Mouse (Mus musculus) intestine, embryonic 16.5 days (tissue): ENCODE results near the gene 1700025G04Rik. TPM values are rescaled to one million over a fixed set of nuclear protein-coding genes. Genes with fewer than 3 reads are reported as not detected.

Source experiments
- ATAC-seq: fragments of 200-750 bp; cut with Nextera tagmentation; 2 replicates; pipeline ENCODE4 v1.8.0; 2017; ENCODE audit warnings: moderate TSS enrichment, moderate library complexity
- H3K27ac ChIP-seq: fragments of 300-500 bp; sonication (generic); 2 replicates; pipeline ENCODE4 v1.5.1; 2014; ENCODE audit warnings: mild to moderate bottlenecking, low read length
- H3K27me3 ChIP-seq: fragments of 300-500 bp; sonication (generic); replicated peaks from 2 replicates; pipeline ENCODE4 v1.6.1; 2014; ENCODE audit warnings: low read length, control low read depth, mixed read lengths; ENCODE audit not compliant: control insufficient read depth, insufficient read depth
- H3K36me3 ChIP-seq: fragments of 300-500 bp; sonication (generic); 2 replicates; pipeline ENCODE4 v1.6.1; 2014; ENCODE audit warnings: low read length, control low read depth; ENCODE audit not compliant: control insufficient read depth, insufficient read depth
- H3K4me1 ChIP-seq: fragments of 300-500 bp; sonication (generic); 2 replicates; pipeline ENCODE4 v1.6.1; 2014; ENCODE audit warnings: low read length, control low read depth, mixed read lengths; ENCODE audit not compliant: control insufficient read depth, insufficient read depth
- H3K4me2 ChIP-seq: fragments of 300-500 bp; sonication (generic); 2 replicates; pipeline ENCODE4 v1.6.1; 2014; ENCODE audit warnings: low read depth, low read length, control low read depth
- H3K4me3 ChIP-seq: fragments of 300-500 bp; sonication (generic); 2 replicates; pipeline ENCODE4 v1.5.1; 2014; ENCODE audit warnings: mild to moderate bottlenecking, low read length
- H3K9ac ChIP-seq: fragments of 300-500 bp; sonication (generic); 2 replicates; pipeline ENCODE4 v1.6.1; 2014; ENCODE audit warnings: low read depth, low read length
- H3K9me3 ChIP-seq: fragments of 300-500 bp; sonication (generic); 2 replicates; pipeline ENCODE4 v1.6.1; 2016; ENCODE audit warnings: low read length, control low read depth; ENCODE audit not compliant: control insufficient read depth
- WGBS: fragments of 180-500 bp; shearing (Covaris S2); extraction: QIAGEN DNeasy Blood & Tissue Kit; methylation state at CpG from one replicate; pipeline ENCODE4 v1.1.7; 2014; 5-methylcytosine and 5-hydroxymethylcytosine counted together
- polyA plus RNA-seq: library from polyadenylated mRNA; unstranded; fragments of >200 nt; fragmentation: Nextera tagmentation; extraction: Ambion mirVana; gene quantifications from 2 replicates; pipeline ENCODE4 v1.2.1, GENCODE M21; 2015

The 1700025G04Rik gene
- polyA plus RNA-seq, 1 experiment from 2014 or later = 18.5 TPM

DNA sequence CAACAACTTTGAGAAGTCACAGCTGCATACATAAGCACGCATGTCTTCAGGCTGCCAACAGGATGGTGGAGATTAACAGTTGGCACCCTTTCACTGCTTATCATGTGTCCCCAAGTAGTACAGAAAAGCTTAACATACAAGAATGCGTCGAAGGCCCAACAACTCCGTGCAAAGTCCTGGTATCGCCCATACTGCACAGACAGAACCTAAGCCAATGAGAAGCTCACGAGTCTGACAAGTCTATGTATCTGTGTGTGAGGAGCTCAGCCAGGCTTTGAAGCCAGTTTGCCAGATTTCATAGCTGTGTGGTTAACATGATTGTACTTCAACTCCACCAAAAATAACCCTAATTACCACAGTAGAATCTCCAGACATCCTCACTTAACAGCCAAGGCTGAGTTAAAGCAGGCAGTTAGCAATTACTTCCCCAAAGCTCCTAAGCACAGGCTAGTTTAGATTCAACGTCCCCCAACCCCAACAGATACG, 91.2 kb downstream of the 1700025G04Rik start:
- Histone ChIP-seq H3K27ac (no peak overlapping the region), H3K4me3 (no peak overlapping the region), H3K36me3 (no peaks in the 10 kb centered on the region), H3K9me3 (no peaks in the 10 kb centered on the region), H3K4me1 (0 out of 2 replicates have a peak, but pooled peaks cover 5% of the 10 kb centered on the region), H3K4me2 (no peak overlapping the region), H3K9ac (no peak overlapping the region), H3K27me3 (no peaks in the 10 kb centered on the region)
- ATAC-seq = no peak
- WGBS = 80% methylated on average over 8 of the region's 8 CpGs

DNA sequence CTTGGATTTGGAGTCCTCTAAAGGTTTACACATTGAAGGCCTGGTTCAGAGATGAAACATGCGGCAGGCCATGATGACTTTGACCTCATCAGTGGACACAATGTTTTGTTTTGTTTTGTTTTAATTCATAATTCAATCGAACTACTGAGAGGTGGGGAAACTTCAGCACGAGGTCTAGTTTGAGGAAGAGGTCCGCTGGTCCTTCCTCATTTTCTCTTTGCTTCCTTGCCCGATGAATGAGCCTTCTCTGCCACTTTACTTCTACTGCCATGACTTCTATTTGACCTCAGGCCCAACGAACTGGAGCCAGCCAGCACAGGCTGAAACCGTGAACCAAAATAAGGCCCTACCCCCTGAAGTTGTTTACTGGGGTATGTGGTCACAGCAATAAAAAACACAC, 92.3 kb downstream of the 1700025G04Rik start:
- H3K36me3 ChIP-seq = no peaks in the 10 kb centered on the region
- H3K27ac ChIP-seq = no peak overlapping the region
- no peak overlapping the region for H3K4me2 ChIP-seq
- no peak overlapping the region for H3K4me3 ChIP-seq
- H3K4me1 ChIP-seq = 0 out of 2 replicates have a peak, but pooled peaks cover 5% of the 10 kb centered on the region
- WGBS = 77% methylated on average over 7 of the region's 7 CpGs
- no peaks in the 10 kb centered on the region for H3K27me3 ChIP-seq
- ATAC-seq = no peak
- no peaks in the 10 kb centered on the region for H3K9me3 ChIP-seq
- no peak overlapping the region for H3K9ac ChIP-seq

DNA sequence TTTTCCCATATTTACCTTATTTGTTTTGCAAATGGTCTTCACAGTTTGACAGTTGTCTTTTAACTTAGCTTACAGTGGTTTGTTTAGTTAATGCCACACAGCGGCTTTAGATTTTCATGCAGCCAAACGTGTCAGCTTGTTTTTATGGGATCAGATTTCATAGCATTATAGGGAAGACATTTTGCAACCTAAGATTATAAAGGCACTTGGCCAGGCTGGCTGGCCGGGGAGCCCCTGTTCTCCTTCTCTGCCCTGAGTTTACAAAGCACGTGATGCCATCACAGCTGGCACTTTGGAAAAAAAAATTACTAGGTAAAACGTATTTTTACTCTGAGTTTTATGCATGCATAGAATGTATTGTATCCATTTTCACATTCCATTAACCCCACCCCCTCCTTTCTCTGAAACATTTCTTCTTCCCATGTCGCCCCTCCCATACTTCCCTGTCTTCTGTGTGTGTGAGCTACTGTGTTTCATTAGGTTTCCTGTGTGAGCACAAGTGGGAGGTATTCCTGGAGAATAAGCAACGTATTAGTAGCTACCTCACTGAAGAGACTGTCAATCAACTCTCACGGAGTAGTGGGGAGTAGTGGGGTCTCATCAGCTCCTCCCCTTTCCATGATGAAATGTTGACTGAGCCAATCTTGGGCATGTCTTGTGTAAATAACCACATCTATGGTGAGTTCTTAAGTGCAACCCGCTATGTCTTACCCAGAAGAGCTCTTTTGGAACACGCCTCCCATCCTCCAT, 93.8 kb downstream of the 1700025G04Rik start:
- H3K4me3 ChIP-seq = no peak overlapping the region
- no peak overlapping the region for H3K27ac ChIP-seq
- no peaks in the 10 kb centered on the region for H3K36me3 ChIP-seq
- no peak for ATAC-seq
- 63% methylated on average over 10 of the region's 10 CpGs for WGBS
- no peaks in the 10 kb centered on the region for H3K27me3 ChIP-seq
- H3K4me2 ChIP-seq = no peak overlapping the region
- H3K9me3 ChIP-seq = no peaks in the 10 kb centered on the region
- no peak overlapping the region for H3K9ac ChIP-seq
- H3K4me1 ChIP-seq = 0 out of 2 replicates have a peak, but pooled peaks cover 5% of the 10 kb centered on the region

DNA sequence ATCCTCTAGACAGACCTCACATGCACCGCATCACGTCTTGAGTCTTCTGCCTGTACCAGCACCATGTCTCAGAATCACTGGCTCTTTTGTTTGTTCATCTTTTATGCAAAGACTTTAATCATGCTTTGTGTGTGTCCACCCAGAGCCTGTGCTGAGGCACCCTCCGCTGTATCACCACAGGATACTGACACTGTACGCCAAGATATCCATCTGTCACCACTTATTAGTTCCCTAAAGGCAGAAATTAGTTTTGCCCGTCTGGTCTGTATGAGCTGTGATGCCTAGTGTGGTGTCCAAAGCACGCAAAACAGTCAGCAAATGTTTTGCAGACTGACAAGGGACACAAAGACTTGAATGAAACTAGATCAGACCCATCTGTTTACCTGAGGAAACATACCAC, 95.7 kb downstream of the 1700025G04Rik start:
- no peak for ATAC-seq
- Histone ChIP-seq H3K4me3 (no peak overlapping the region), H3K9ac (no peak overlapping the region), H3K4me2 (no peak overlapping the region), H3K27ac (no peak overlapping the region), H3K36me3 (no peaks in the 10 kb centered on the region), H3K27me3 (no peaks in the 10 kb centered on the region), H3K4me1 (peaks cover 10% of the 10 kb centered on the region; the same call in 1 of the 2 replicates), H3K9me3 (no peaks in the 10 kb centered on the region)
- WGBS = 75% methylated on average over 6 of the region's 6 CpGs

DNA sequence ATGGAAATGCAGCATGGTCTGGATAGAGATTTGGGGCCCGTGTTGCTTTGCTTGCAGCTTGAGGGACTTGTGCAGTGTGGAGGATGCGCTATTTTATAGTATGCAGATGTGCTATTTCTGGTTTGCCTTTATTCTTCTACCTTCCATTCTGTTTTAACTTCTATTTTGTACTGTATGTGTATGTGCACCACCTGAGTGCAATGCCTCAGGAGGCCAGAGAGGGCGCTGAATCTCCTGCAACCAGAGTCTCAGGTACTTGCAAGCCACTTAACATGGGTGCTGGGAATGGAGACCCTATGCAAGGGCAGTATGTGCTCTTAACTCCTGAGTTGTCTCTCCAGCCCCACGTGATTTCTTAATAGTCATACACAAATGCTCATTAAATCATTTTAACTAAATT, 98.4 kb downstream of the 1700025G04Rik start:
- H3K9me3 ChIP-seq = no peaks in the 10 kb centered on the region
- H3K36me3 ChIP-seq = no peaks in the 10 kb centered on the region
- H3K4me1 ChIP-seq = peaks cover 16% of the 10 kb centered on the region
- no peak overlapping the region for H3K9ac ChIP-seq
- H3K27ac ChIP-seq = no peak overlapping the region
- 94% methylated on average over 4 of the region's 4 CpGs for WGBS
- no peak overlapping the region for H3K4me3 ChIP-seq
- H3K27me3 ChIP-seq = no peaks in the 10 kb centered on the region
- H3K4me2 ChIP-seq = no peak overlapping the region
- ATAC-seq = no peak

DNA sequence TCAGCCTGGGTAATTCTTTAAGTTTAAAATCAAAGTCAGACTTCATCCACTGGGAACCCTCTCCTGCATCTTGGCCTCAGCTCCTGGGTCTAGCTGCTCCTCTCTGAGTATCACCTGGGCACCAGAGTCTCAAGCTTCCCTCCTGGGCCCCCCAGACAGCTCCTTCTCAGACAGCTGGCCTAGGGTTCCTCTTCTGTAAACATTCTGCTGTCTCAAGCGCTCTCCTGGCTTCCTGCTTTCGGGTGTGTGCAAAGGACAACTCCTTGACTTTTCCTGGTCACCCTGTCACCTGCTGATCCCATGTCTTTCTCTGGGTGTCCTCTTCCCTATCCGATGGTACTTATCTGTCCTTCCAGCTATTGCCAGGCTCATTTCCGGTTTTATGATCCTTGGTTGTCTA, 99.3 kb downstream of the 1700025G04Rik start:
- Histone ChIP-seq H3K4me1 (peaks cover 25% of the 10 kb centered on the region), H3K27ac (peak overlapping the region; percentile 41), H3K27me3 (no peaks in the 10 kb centered on the region), H3K4me2 (no peak overlapping the region), H3K4me3 (no peak overlapping the region), H3K9me3 (no peaks in the 10 kb centered on the region), H3K36me3 (no peaks in the 10 kb centered on the region), H3K9ac (no peak overlapping the region)
- 37% methylated on average over 4 of the region's 4 CpGs for WGBS
- peak; percentile 53 for ATAC-seq

DNA sequence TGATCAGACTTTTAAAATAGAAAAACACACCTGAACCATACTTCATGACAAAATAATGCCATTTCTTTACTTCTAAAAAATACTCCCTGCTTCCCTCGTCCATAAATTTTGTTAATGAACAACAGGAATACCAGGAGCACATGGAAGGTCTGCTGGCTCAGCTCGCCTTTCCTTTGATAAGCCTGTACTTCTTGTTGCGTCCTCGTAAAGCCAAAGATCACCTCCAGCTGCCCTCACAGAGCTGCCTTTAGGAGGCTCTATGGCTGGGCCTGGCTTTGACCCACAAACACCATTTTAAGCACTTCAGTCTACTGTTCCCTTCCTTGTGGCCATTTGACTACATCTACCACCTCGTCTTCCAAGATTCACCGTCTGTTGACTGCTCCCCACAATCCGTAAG, 101.2 kb downstream of the 1700025G04Rik start:
- Histone ChIP-seq H3K27ac (peak overlapping the region; percentile 60), H3K36me3 (no peaks in the 10 kb centered on the region), H3K9ac (no peak overlapping the region), H3K27me3 (no peaks in the 10 kb centered on the region), H3K4me3 (no peak overlapping the region), H3K4me2 (no peak overlapping the region; the same call in 1 of the 2 replicates), H3K4me1 (peaks cover 31% of the 10 kb centered on the region), H3K9me3 (no peaks in the 10 kb centered on the region)
- WGBS = 64% methylated on average over 7 of the region's 7 CpGs
- peak; percentile 51 for ATAC-seq

DNA sequence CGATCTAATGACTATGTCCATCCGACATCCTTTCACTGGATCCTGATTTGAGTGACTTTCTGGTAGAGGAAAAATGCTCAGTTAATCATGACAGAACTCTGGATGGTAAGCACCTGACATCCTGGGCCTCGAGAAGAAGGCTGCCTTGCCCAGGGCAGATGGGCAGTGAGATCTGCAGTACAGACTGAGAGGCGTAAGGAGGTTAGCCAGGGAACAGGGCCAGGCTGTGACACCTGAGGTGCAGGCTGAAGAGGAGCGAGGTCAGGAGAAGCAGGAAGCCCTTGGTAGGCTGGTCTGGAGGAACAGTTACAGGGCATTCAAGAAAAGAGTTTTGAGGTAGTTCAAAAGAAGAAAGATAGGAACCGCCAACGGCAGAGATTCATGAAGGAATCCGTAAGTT, 101.9 kb downstream of the 1700025G04Rik start:
- Histone ChIP-seq H3K4me1 (peaks cover 31% of the 10 kb centered on the region), H3K27me3 (no peaks in the 10 kb centered on the region), H3K4me3 (no peak overlapping the region), H3K9me3 (no peaks in the 10 kb centered on the region), H3K9ac (no peak overlapping the region), H3K27ac (peak overlapping the region; percentile 61), H3K4me2 (no peak overlapping the region), H3K36me3 (no peaks in the 10 kb centered on the region)
- WGBS = 82% methylated on average over 8 of the region's 8 CpGs
- no peak for ATAC-seq

DNA sequence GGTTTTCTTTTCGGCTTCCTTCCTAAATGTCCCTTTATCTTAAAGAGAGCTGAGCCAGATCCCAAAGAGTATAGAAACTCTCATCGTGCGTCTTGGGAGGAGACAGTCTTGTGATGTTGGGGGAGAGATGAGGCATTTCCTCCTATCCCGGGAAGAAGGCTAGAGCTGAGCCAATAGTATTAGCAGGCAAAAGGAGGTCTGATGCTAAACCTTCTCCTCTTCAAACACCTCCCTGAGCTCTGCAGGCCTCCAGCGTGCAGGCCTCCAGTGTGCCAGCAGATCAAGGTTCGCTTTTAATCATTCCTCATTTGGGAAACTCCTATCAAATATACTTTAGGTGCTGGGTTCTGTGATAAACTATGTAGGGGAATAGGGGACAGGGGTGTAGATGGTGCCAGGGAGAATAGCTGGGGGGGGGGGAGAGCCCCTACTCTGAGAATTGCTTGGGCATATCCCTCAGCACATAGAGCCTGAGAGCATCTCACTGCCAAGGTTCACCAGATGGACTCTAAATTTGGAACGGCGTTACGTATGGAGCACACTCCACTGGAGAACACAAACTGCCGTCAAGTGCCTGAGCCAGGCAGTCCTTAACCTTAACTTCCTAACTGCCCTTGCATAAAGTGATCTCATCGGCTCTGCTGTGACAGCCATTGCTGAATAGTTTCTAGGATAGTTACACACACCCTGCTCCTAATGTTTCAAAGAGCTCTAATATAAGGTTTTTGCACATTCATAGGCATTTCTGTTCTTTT, 103.7 kb downstream of the 1700025G04Rik start:
- ATAC-seq = no peak
- Histone ChIP-seq H3K4me1 (peaks cover 31% of the 10 kb centered on the region), H3K4me3 (no peak overlapping the region), H3K36me3 (no peaks in the 10 kb centered on the region), H3K27ac (peak overlapping the region; percentile 4; the same call in 1 of the 2 replicates), H3K9ac (no peak overlapping the region), H3K27me3 (no peaks in the 10 kb centered on the region), H3K9me3 (no peaks in the 10 kb centered on the region), H3K4me2 (no peak overlapping the region)
- WGBS = 59% methylated on average over 11 of the region's 11 CpGs
